Mouse (Mus musculus) hindbrain, postnatal 0 days (tissue): ENCODE results near the gene Fbxw7. TPM values are rescaled to one million over a fixed set of nuclear protein-coding genes. Genes with fewer than 3 reads are reported as not detected.
A peak's percentile ranks its signal among the peaks of the same experiment; 100 is the strongest.

Source experiments
- ATAC-seq: fragments of 200-750 bp; cut with Nextera tagmentation; 2 replicates; pipeline ENCODE4 v1.8.0; 2017; ENCODE audit warnings: mild to moderate bottlenecking, moderate TSS enrichment, moderate library complexity
- DNase-seq: peaks from one replicate; pipeline ENCODE4 v3.0.0-alpha.2; 2015; ENCODE audit warnings: low spot score
- H3K27ac ChIP-seq: fragments of 300-500 bp; sonication (generic); 2 replicates; pipeline ENCODE4 v1.5.1; 2014; ENCODE audit warnings: mild to moderate bottlenecking
- H3K27me3 ChIP-seq: fragments of 300-500 bp; sonication (generic); 2 replicates; pipeline ENCODE4 v1.6.1; 2014; ENCODE audit warnings: low read length, mixed read lengths; ENCODE audit not compliant: insufficient read depth
- H3K36me3 ChIP-seq: fragments of 300-500 bp; sonication (generic); 2 replicates; pipeline ENCODE4 v1.6.1; 2014; ENCODE audit warnings: low read length, mixed read lengths; ENCODE audit not compliant: insufficient read depth
- H3K4me1 ChIP-seq: fragments of 300-500 bp; sonication (generic); 2 replicates; pipeline ENCODE4 v1.6.1; 2014; ENCODE audit warnings: antibody characterized with exemption, low read length, mixed read lengths; ENCODE audit not compliant: insufficient read depth
- H3K4me2 ChIP-seq: fragments of 300-500 bp; sonication (generic); 2 replicates; pipeline ENCODE4 v1.6.1; 2014; ENCODE audit warnings: low read depth, mild to moderate bottlenecking, low read length, moderate library complexity, mixed read lengths
- H3K4me3 ChIP-seq: fragments of 300-500 bp; sonication (generic); 2 replicates; pipeline ENCODE4 v1.5.1; 2014; ENCODE audit warnings: low read length
- H3K9ac ChIP-seq: fragments of 300-500 bp; sonication (generic); replicated peaks from 2 replicates; pipeline ENCODE4 v1.6.1; 2014; ENCODE audit warnings: mild to moderate bottlenecking, low read length, moderate library complexity, mixed read lengths
- H3K9me3 ChIP-seq: fragments of 300-500 bp; sonication (generic); 2 replicates; pipeline ENCODE4 v1.6.1; 2016; ENCODE audit warnings: low read length, mixed read lengths
- CTCF ChIP-seq: IDR thresholded peaks from 2 replicates; pipeline ENCODE4 v1.5.1; 2016; ENCODE audit warnings: antibody characterized with exemption, control low read depth, low read depth
- WGBS: fragments of 180-500 bp; shearing (Covaris S2); extraction: QIAGEN DNeasy Blood & Tissue Kit; methylation state at CpG from one replicate; pipeline ENCODE4 v1.1.7; 2014; 5-methylcytosine and 5-hydroxymethylcytosine counted together
- polyA plus RNA-seq: library from polyadenylated mRNA; unstranded; fragments of >200 nt; fragmentation: Nextera tagmentation; extraction: Ambion mirVana; gene quantifications from 2 replicates; pipeline ENCODE4 v1.2.1, GENCODE M21; 2015
- total RNA-seq: library from RNA; depleted of rRNA; stranded (reverse); fragments of >200 nt; gene quantifications from 2 replicates; pipeline ENCODE4 v1.2.3, GENCODE M21; 2014

Gene Fbxw7
- total and polyA plus RNA-seq, 2 experiments from 2014 or later: 40.1 to 40.7 TPM

GRCm38 (mm10) chr3:84870126-84870525 lies 55.1 kb downstream of the Fbxw7 start:
- DNase-seq: no peak
- Histone ChIP-seq H3K27me3 (no peaks in the 10 kb centered on the region), H3K27ac (no peak overlapping the region)

GRCm38 (mm10) chr3:84875306-84875705 lies 60.2 kb downstream of the Fbxw7 start:
- Histone ChIP-seq H3K4me2 (no peak overlapping the region), H3K4me3 (no peak overlapping the region), H3K27ac (no peak overlapping the region), H3K9ac (no peak overlapping the region), H3K36me3 (no peaks in the 10 kb centered on the region), H3K9me3 (no peaks in the 10 kb centered on the region), H3K4me1 (no peaks in the 10 kb centered on the region), H3K27me3 (no peaks in the 10 kb centered on the region)
- no peak for TF ChIP-seq CTCF
- no peak for DNase-seq
- no peak for ATAC-seq
- 79% methylated on average over 9 of the region's 9 CpGs for WGBS

More at GRCm38 (mm10) chr3:84870126-84870525, 55.1 kb downstream of the Fbxw7 start:
- TF ChIP-seq CTCF: peak; percentile 44
- H3K4me1 ChIP-seq: no peaks in the 10 kb centered on the region
- H3K9ac ChIP-seq: no peak overlapping the region
- no peak overlapping the region for H3K4me3 ChIP-seq
- no peak for ATAC-seq
- H3K36me3 ChIP-seq: no peaks in the 10 kb centered on the region
- no peaks in the 10 kb centered on the region for H3K9me3 ChIP-seq
- no peak overlapping the region for H3K4me2 ChIP-seq

- H3K4me1 ChIP-seq: no peaks in the 10 kb centered on the region
- H3K9me3 ChIP-seq: no peaks in the 10 kb centered on the region
- no peak overlapping the region for H3K27ac ChIP-seq
- H3K9ac ChIP-seq: no peak overlapping the region
- TF ChIP-seq CTCF: no peak
- H3K4me3 ChIP-seq: no peak overlapping the region
- 77% methylated on average over 4 of the region's 4 CpGs for WGBS
- no peak overlapping the region for H3K4me2 ChIP-seq
- no peaks in the 10 kb centered on the region for H3K36me3 ChIP-seq
- DNase-seq: no peak
- no peaks in the 10 kb centered on the region for H3K27me3 ChIP-seq
- no peak for ATAC-seq
Measured at GRCm38 (mm10) chr3:84876211-84876610, 61.1 kb downstream of the Fbxw7 start.

- Histone ChIP-seq H3K4me3 (no peak overlapping the region), H3K4me1 (no peaks in the 10 kb centered on the region), H3K36me3 (no peaks in the 10 kb centered on the region), H3K9ac (no peak overlapping the region), H3K9me3 (no peaks in the 10 kb centered on the region), H3K27me3 (no peaks in the 10 kb centered on the region), H3K4me2 (no peak overlapping the region), H3K27ac (no peak overlapping the region)
- ATAC-seq (no peak), DNase-seq (no peak)
- TF ChIP-seq CTCF: no peak
- whole genome bisulfite sequencing: 32% methylated on average over 11 of the region's 11 CpGs
Measured at GRCm38 (mm10) chr3:84883817-84884483, 68.9 kb downstream of the Fbxw7 start.

- no peak overlapping the region for H3K4me2 ChIP-seq
- no peak overlapping the region for H3K9ac ChIP-seq
- no peak overlapping the region for H3K27ac ChIP-seq
- WGBS: 72% methylated on average over 1 of the region's 1 CpGs
- no peaks in the 10 kb centered on the region for H3K36me3 ChIP-seq
- no peaks in the 10 kb centered on the region for H3K9me3 ChIP-seq
- H3K4me1 ChIP-seq: no peaks in the 10 kb centered on the region
- H3K4me3 ChIP-seq: no peak overlapping the region
- H3K27me3 ChIP-seq: no peaks in the 10 kb centered on the region
- DNase-seq (peak; percentile 69), ATAC-seq (no peak)
- TF ChIP-seq CTCF: peak; percentile 67
Measured at GRCm38 (mm10) chr3:84889648-84890047, 74.6 kb downstream of the Fbxw7 start.

GRCm38 (mm10) chr3:84890983-84891382 lies 75.9 kb downstream of the Fbxw7 start:
- no peak overlapping the region for H3K4me3 ChIP-seq
- 98% methylated on average over 5 of the region's 5 CpGs for WGBS
- no peak for ATAC-seq
- DNase-seq: no peak
- no peaks in the 10 kb centered on the region for H3K27me3 ChIP-seq
- TF ChIP-seq CTCF: no peak
- H3K4me2 ChIP-seq: no peak overlapping the region
- no peak overlapping the region for H3K27ac ChIP-seq
- no peaks in the 10 kb centered on the region for H3K9me3 ChIP-seq
- no peaks in the 10 kb centered on the region for H3K4me1 ChIP-seq
- no peaks in the 10 kb centered on the region for H3K36me3 ChIP-seq
- H3K9ac ChIP-seq: no peak overlapping the region

- Histone ChIP-seq H3K9me3 (no peaks in the 10 kb centered on the region), H3K36me3 (no peaks in the 10 kb centered on the region), H3K27me3 (no peaks in the 10 kb centered on the region), H3K9ac (no peak overlapping the region), H3K4me3 (no peak overlapping the region), H3K4me1 (no peaks in the 10 kb centered on the region), H3K4me2 (no peak overlapping the region), H3K27ac (no peak overlapping the region)
- no peak for TF ChIP-seq CTCF
- 85% methylated on average over 8 of the region's 8 CpGs for WGBS
- ATAC-seq: no peak
- DNase-seq: no peak
Measured at GRCm38 (mm10) chr3:84897952-84898351, 82.9 kb downstream of the Fbxw7 start.
